Mouse (Mus musculus) left cerebral cortex, postnatal 36 days (tissue): Measurements from ENCODE around the gene Crct1. TPM values are rescaled to one million over a fixed set of nuclear protein-coding genes. Genes with fewer than 3 reads are reported as not detected.

Experiments used
- total RNA-seq, 2 experiments: library from RNA; stranded (reverse); gene quantifications; 2 replicates each; pipeline ENCODE4 v1.2.3; 2021

Crct1 gene
- total RNA-seq, 2 experiments from 2014 or later = not detected

Other genes starting within 250 kb of the Crct1 start
- gene Lce1i, start 236.8 kb downstream of the Crct1 start, total RNA-seq = not detected
- gene Lce1j, start 225.2 kb downstream of the Crct1 start, total RNA-seq = not detected
- gene Lce1k, start 207.8 kb downstream of the Crct1 start, total RNA-seq = not detected
- gene Kprp, start 188.4 kb downstream of the Crct1 start, total RNA-seq = not detected
- not detected for gene Lce1l, start 164.4 kb downstream of the Crct1 start, total RNA-seq
- not detected for gene 2310050C09Rik, start 145.5 kb downstream of the Crct1 start, total RNA-seq
- gene Lce3a, start 89.5 kb downstream of the Crct1 start, total RNA-seq = not detected
- gene Lce3b, start 82.7 kb downstream of the Crct1 start, total RNA-seq = not detected
- gene Lce3c, start 71.2 kb downstream of the Crct1 start, total RNA-seq = not detected
- not detected for gene Lce3d, start 58.3 kb downstream of the Crct1 start, total RNA-seq
- gene Lce3e, start 48.6 kb downstream of the Crct1 start, total RNA-seq = not detected
- not detected for gene Lce3f, start 23.5 kb downstream of the Crct1 start, total RNA-seq
- gene Lce1m, start 3.4 kb upstream of the Crct1 start, total RNA-seq = not detected
- not detected for gene Gm4858, start 53.1 kb upstream of the Crct1 start, total RNA-seq
- not detected for gene Crnn, start 129.1 kb upstream of the Crct1 start, total RNA-seq
- gene Flg2, start 181.6 kb upstream of the Crct1 start, total RNA-seq = not detected